Mouse (Mus musculus) bone marrow macrophage, adult 2 months (primary cell): ENCODE data around the gene Gm29644. TPM values are rescaled to one million over a fixed set of nuclear protein-coding genes. Genes with fewer than 3 reads are reported as not detected.
"Not testable (repeated sequence)": the region's sequence is repeated elsewhere in the genome, so short reads cannot be mapped to it uniquely, and the experiment has no call there.

ENCODE experiments used
- H3K27ac ChIP-seq: 2 replicates; pipeline ENCODE4 v1.5.1; 2012; ENCODE audit warnings: low read depth, low read length; ENCODE audit not compliant: insufficient read depth
- H3K4me1 ChIP-seq: 2 replicates; pipeline ENCODE4 v1.6.1; 2012; ENCODE audit warnings: low read length; ENCODE audit not compliant: control insufficient read depth, insufficient read depth
- H3K4me3 ChIP-seq: 2 replicates; pipeline ENCODE4 v1.5.1; 2012; ENCODE audit warnings: mild to moderate bottlenecking, low read length, moderate library complexity; ENCODE audit not compliant: insufficient read depth
- polyA plus RNA-seq: library from polyadenylated mRNA; stranded (reverse); fragments of >200 nt; gene quantifications from 2 replicates; pipeline ENCODE4 v1.2.4, GENCODE M21; 2012; ENCODE audit not compliant: missing spikeins, insufficient read depth, insufficient read length

The Gm29644 gene
- polyA plus RNA-seq: not detected in 2 replicates

DNA sequence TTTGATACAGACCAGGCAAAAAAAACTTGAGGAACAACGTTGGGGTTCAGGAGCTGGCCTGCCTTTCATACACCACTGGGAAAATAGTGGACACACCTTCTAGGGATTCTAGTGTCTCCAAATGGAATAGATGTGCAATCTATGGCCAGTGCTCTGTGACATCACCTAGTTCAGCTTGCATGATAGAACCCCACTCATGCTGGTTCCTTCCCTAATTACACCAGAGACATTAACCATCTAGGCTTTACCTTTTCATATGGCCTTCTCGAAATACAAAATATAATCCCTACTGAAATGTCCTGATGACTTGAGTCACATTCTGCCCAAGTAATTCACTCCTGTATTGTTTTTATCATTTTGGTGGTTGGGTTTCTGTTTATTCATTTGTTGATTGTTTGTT, at the start of gene Gm29644, which contains the start of gene Gm29423:
Gene Gm29644, minus strand, starts transcription at position 157 of the 400 bp plus-strand sequence.
Gene Gm29423, minus strand, starts transcription at position 101 of the 400 bp plus-strand sequence.
- H3K4me3 ChIP-seq, H3K27ac ChIP-seq, H3K4me1 ChIP-seq: not testable (repeated sequence)

DNA sequence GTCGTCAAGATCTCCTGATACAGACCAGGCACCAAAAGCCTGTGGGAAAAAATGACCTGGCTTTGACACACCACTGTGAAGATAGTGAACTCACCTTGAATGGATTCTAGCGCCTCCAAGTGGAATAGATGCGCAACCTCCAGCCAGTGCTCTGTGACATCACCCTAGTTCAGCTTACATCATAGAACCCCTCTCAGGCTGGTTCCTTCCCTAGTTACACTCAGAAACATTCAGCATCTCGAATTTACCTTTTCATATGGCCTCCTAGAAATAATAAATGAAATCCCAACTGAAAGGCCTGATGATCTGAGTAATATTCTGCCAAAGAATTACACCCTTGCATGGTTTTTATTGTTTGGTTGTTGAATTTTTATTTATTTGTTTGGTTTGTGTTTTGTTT, 29.6 kb downstream of the Gm29644 start, which contains the start of gene Gm21118:
Gene Gm21118, minus strand, starts transcription at position 101 of the 400 bp plus-strand sequence.
- not testable (repeated sequence) for H3K4me3 ChIP-seq, H3K27ac ChIP-seq, H3K4me1 ChIP-seq

Other genes starting within 250 kb of the Gm29644 start
- not detected in 2 replicates for gene Gm21118, start 29.7 kb downstream of the Gm29644 start, polyA plus RNA-seq
- gene Gm29423, start 56 bp downstream of the Gm29644 start, polyA plus RNA-seq: not detected in 2 replicates
- gene Gm20888, start 138.5 kb upstream of the Gm29644 start, polyA plus RNA-seq: not detected in 2 replicates